ENCODE assay signal across 11 mouse cellular contexts in the genomic region with DNA sequence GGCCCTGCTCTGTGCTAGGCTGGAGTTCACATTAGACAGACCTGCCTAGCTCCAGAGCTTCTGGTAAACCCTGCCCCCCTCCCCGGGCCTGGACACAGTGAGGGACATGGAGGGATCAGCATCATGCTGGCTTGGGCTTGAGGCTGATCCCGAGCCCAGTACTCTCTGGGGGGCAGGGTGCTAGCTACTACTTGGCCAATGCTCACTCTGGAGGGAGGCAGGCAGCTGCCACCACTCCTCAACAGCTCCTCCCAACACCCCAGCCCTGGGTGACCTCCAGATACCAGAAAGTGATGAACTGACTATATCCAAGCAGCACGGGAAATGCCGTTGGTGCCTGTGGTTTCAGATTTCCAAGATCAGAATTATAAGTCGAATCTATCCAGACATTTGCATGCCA. TPM values are rescaled to one million over a fixed set of nuclear protein-coding genes. Genes with fewer than 3 reads are reported as not detected.
A peak's percentile ranks its signal among the peaks of the same experiment; 100 is the strongest.
DNase-seq lines count a peak whose midpoint lies in the region; ATAC-seq and TF ChIP-seq lines count a peak whose summit lies in the region.
"Had no signal": no experiment of that assay in that cellular context is flagged by ENCODE, and none has a peak within 500 bp of the region (broad histone marks: within the 10 kb centered on the region; RNA-seq: fewer than 3 reads in every experiment).

No protein-coding gene starts in this region.

- ATAC-seq in hindbrain, embryonic 13.5 days (ENCODE audit: low FRiP score), result no peak
- no peak for ATAC-seq in forebrain, postnatal 0 days
- ATAC-seq: liver, postnatal 0 days had no signal

- H3K4me2 ChIP-seq in hindbrain, embryonic 13.5 days, result no peak overlapping the region
- H3K4me2 ChIP-seq in forebrain, postnatal 0 days (ENCODE audit: low read depth), result no peak overlapping the region

- WGBS in hindbrain, embryonic 10.5 days, result 52% methylated on average over 5 of the region's 5 CpGs
- WGBS in hindbrain, embryonic 13.5 days, result 61% methylated on average over 5 of the region's 5 CpGs
- WGBS in forebrain, postnatal 0 days, result 59% methylated on average over 5 of the region's 5 CpGs

- H3K9ac ChIP-seq in hindbrain, embryonic 13.5 days, result no peak overlapping the region
- no peak overlapping the region for H3K9ac ChIP-seq in forebrain, postnatal 0 days
- H3K9ac ChIP-seq: liver, postnatal 0 days had no signal

- no peak overlapping the region for H3K4me3 ChIP-seq in hindbrain, embryonic 10.5 days
- no peak overlapping the region for H3K4me3 ChIP-seq in hindbrain, embryonic 13.5 days
- H3K4me3 ChIP-seq in embryonic fibroblast, embryonic 13.5 days (ENCODE audit: insufficient read depth, low read length), result no peak overlapping the region
- H3K4me3 ChIP-seq in forebrain, postnatal 0 days (ENCODE audit: low read depth, low read length), result no peak overlapping the region

- no peaks in the 10 kb centered on the region for H3K9me3 ChIP-seq in hindbrain, embryonic 10.5 days
- H3K9me3 ChIP-seq in hindbrain, embryonic 13.5 days, result no peaks in the 10 kb centered on the region
- no peaks in the 10 kb centered on the region for H3K9me3 ChIP-seq in forebrain, postnatal 0 days (ENCODE audit: low read length)
- H3K9me3 ChIP-seq: G1E had no signal

- H3K27me3 ChIP-seq in hindbrain, embryonic 10.5 days (ENCODE audit: insufficient read depth, poor library complexity, severe bottlenecking), result peaks cover 38% of the 10 kb centered on the region
- peaks cover 34% of the 10 kb centered on the region for H3K27me3 ChIP-seq in hindbrain, embryonic 13.5 days
- peaks cover 17% of the 10 kb centered on the region; the same call in 1 of the 2 replicates for H3K27me3 ChIP-seq in forebrain, postnatal 0 days (ENCODE audit: insufficient read depth, low read length)

- TF ChIP-seq CTCF in embryonic fibroblast, embryonic 13.5 days (IDR thresholded peaks at IDR 0.05; ENCODE audit: borderline replicate concordance, insufficient read depth, low read length), result no peak
- no peak for TF ChIP-seq CTCF in forebrain, postnatal 0 days (IDR thresholded peaks at IDR 0.05; ENCODE audit: low read depth)

- TF ChIP-seq POLR2A in embryonic fibroblast, embryonic 13.5 days (IDR thresholded peaks at IDR 0.05; ENCODE audit: low read depth, low read length), result no peak

- H3K4me1 ChIP-seq in hindbrain, embryonic 10.5 days (replicated peaks), result peaks cover 12% of the 10 kb centered on the region
- peaks cover 9% of the 10 kb centered on the region for H3K4me1 ChIP-seq in hindbrain, embryonic 13.5 days (replicated peaks)
- peaks cover 3% of the 10 kb centered on the region; the same call in 1 of the 2 replicates for H3K4me1 ChIP-seq in embryonic fibroblast, embryonic 13.5 days (ENCODE audit: control insufficient read depth, insufficient read depth, low read length)
- H3K4me1 ChIP-seq in forebrain, postnatal 0 days (ENCODE audit: insufficient read depth), result peaks cover 3% of the 10 kb centered on the region; the same call in 1 of the 2 replicates

- H3K27ac ChIP-seq in hindbrain, embryonic 10.5 days, result no peak overlapping the region
- H3K27ac ChIP-seq in hindbrain, embryonic 13.5 days, result no peak overlapping the region
- H3K27ac ChIP-seq in embryonic fibroblast, embryonic 13.5 days (ENCODE audit: insufficient read depth, low read length), result peak overlapping the region; percentile 14
- H3K27ac ChIP-seq in forebrain, postnatal 0 days (ENCODE audit: low read depth, low read length), result no peak overlapping the region

- peak; percentile 29 for DNase-seq in hindbrain, embryonic 10.5 days (ENCODE audit: low spot score)
- DNase-seq in kidney, postnatal 25 days, result peak; percentile 57 to 72
- DNase-seq in lung, postnatal 36 days, result peak; percentile 82
- no peak for DNase-seq in layer of hippocampus, adult 8-10 months (ENCODE audit: low spot score in 2 of 2)
- no peak for DNase-seq in forebrain, postnatal 0 days
- no peak for DNase-seq in layer of hippocampus, adult 18-20 months (ENCODE audit: low spot score in 2 of 2)
- DNase-seq: liver, postnatal 0 days; right cerebral cortex, postnatal 4 days had no signal

- H3K36me3 ChIP-seq in hindbrain, embryonic 10.5 days, result no peaks in the 10 kb centered on the region
- H3K36me3 ChIP-seq in hindbrain, embryonic 13.5 days, result no peaks in the 10 kb centered on the region
- H3K36me3 ChIP-seq in forebrain, postnatal 0 days (ENCODE audit: insufficient read depth), result no peaks in the 10 kb centered on the region
- H3K36me3 ChIP-seq: G1E had no signal

RNA-seq across cellular contexts. Expression of a gene that starts 25.9 kb away (rescaled TPM):
- polyA plus RNA-seq in hindbrain, embryonic 10.5 days (2016; fragmentation: Nextera tagmentation; extraction: Ambion mirVana), result 78.4 and 85.3 TPM in 2 replicates
- 91.9 and 94.2 TPM in 2 replicates for polyA plus RNA-seq in hindbrain, embryonic 13.5 days (2015; fragmentation: Nextera tagmentation; extraction: Ambion mirVana)
- polyA plus RNA-seq in embryonic fibroblast, embryonic 13.5 days (2011; ENCODE audit: insufficient read length, low read depth, missing spikeins), result 44.0 and 49.5 TPM in 2 replicates
- total RNA-seq in layer of hippocampus, adult 8-10 months (2022), result 10 to 100 TPM; 56.2 to 68.4 (median 62.7) TPM
- 38.6 and 70.0 TPM in 2 replicates for total RNA-seq in forebrain, postnatal 0 days (2014; rRNA removed)
- 71.3 and 76.9 TPM in 2 replicates for polyA plus RNA-seq in forebrain, postnatal 0 days (2015; fragmentation: Nextera tagmentation; extraction: Ambion mirVana)
- 10 to 100 TPM; 60.4 to 61.6 TPM for total RNA-seq in layer of hippocampus, adult 18-20 months (2021)

Comparison
In these comparisons a context has a peak if more than half of its experiments do, and no peak if none do; other contexts are left out.
1. DNase-seq: peak in hindbrain, embryonic 10.5 days (single experiment), kidney, postnatal 25 days (2 of 2) and lung, postnatal 36 days (single experiment); none in layer of hippocampus, adult 8-10 months (0 of 2), forebrain, postnatal 0 days (single experiment) and layer of hippocampus, adult 18-20 months (0 of 2).